Mouse (Mus musculus): ENCODE measurements around the gene Lrfn3.

The Lrfn3 gene

GRCm38 (mm10) chr7:30362652-30363343 lies at the start of gene Lrfn3:
Lrfn3 (minus strand) TSS chr7:30362772.
- peak in 1 of 2 experiments; percentile 44 for DNase-seq (ENCODE audit: low spot score in 2 of 2)

GRCm38 (mm10) chr7:30411023-30411422 lies 48.5 kb upstream of the Lrfn3 start:
- no peak for DNase-seq (ENCODE audit: low spot score in 2 of 2)

GRCm38 (mm10) chr7:30409789-30410188 lies 47.2 kb upstream of the Lrfn3 start:
- no peak for DNase-seq (ENCODE audit: low spot score in 2 of 2)

GRCm38 (mm10) chr7:30408639-30409038 lies 46.1 kb upstream of the Lrfn3 start:
- no peak for DNase-seq (ENCODE audit: low spot score in 2 of 2)

GRCm38 (mm10) chr7:30402343-30402742 lies 39.8 kb upstream of the Lrfn3 start:
- no peak for DNase-seq (ENCODE audit: low spot score in 2 of 2)

GRCm38 (mm10) chr7:30399671-30400070 lies 37.1 kb upstream of the Lrfn3 start:
- DNase-seq (ENCODE audit: low spot score in 2 of 2) = no peak

GRCm38 (mm10) chr7:30394871-30395270 lies 32.3 kb upstream of the Lrfn3 start:
- DNase-seq (ENCODE audit: low spot score in 2 of 2) = no peak

- no peak for DNase-seq (ENCODE audit: low spot score in 2 of 2)
Observed at GRCm38 (mm10) chr7:30394379-30394778, 31.8 kb upstream of the Lrfn3 start.

GRCm38 (mm10) chr7:30393631-30394030 lies 31.1 kb upstream of the Lrfn3 start:
- DNase-seq (ENCODE audit: low spot score in 2 of 2) = no peak

- DNase-seq (ENCODE audit: low spot score in 2 of 2) = no peak
Observed at GRCm38 (mm10) chr7:30392746-30393520, 30.4 kb upstream of the Lrfn3 start.

GRCm38 (mm10) chr7:30384106-30384505 lies 21.5 kb upstream of the Lrfn3 start:
- no peak for DNase-seq (ENCODE audit: low spot score in 2 of 2)

GRCm38 (mm10) chr7:30380061-30380460 lies 17.5 kb upstream of the Lrfn3 start:
- no peak for DNase-seq (ENCODE audit: low spot score in 2 of 2)

- peak; percentile 93 to 96 for DNase-seq (ENCODE audit: low spot score in 2 of 2)
Observed at GRCm38 (mm10) chr7:30373501-30373962, 11.0 kb upstream of the Lrfn3 start.

GRCm38 (mm10) chr7:30367466-30367865 lies 4.9 kb upstream of the Lrfn3 start:
- no peak for DNase-seq (ENCODE audit: low spot score in 2 of 2)

GRCm38 (mm10) chr7:30363344-30363738 lies 769 bp upstream of the Lrfn3 start:
- no peak for DNase-seq (ENCODE audit: low spot score in 2 of 2)

- no peak for DNase-seq (ENCODE audit: low spot score in 2 of 2)
Observed at GRCm38 (mm10) chr7:30360028-30360427, 2.5 kb downstream of the Lrfn3 start.

GRCm38 (mm10) chr7:30359276-30359865 lies 3.2 kb downstream of the Lrfn3 start:
- no peak for DNase-seq (ENCODE audit: low spot score in 2 of 2)

GRCm38 (mm10) chr7:30358378-30359186 lies 4.0 kb downstream of the Lrfn3 start:
- DNase-seq (ENCODE audit: low spot score in 2 of 2) = no peak

GRCm38 (mm10) chr7:30354059-30354458 lies 8.5 kb downstream of the Lrfn3 start:
- no peak for DNase-seq (ENCODE audit: low spot score in 2 of 2)

- DNase-seq (ENCODE audit: low spot score in 2 of 2) = peak in 1 of 2 experiments; percentile 68
Observed at GRCm38 (mm10) chr7:30353279-30353822, 9.2 kb downstream of the Lrfn3 start.

- DNase-seq (ENCODE audit: low spot score in 2 of 2) = peak; percentile 65 to 67
Observed at GRCm38 (mm10) chr7:30347828-30348227, 14.7 kb downstream of the Lrfn3 start.

All from frontal cortex, postnatal 14 days (tissue).